27 mouse cellular contexts compared by ENCODE assay signal in genomic region chr12:6837581-6837980, GRCm38 (mm10).
"Had no signal": no experiment of that assay in that cellular context is flagged by ENCODE, and none has a peak within 500 bp of the region (broad histone marks: within the 10 kb centered on the region; RNA-seq: fewer than 3 reads in every experiment).

No protein-coding gene starts in this region.

- H3K4me3 ChIP-seq: embryonic facial prominence, embryonic 10.5 days; embryonic facial prominence, embryonic 12.5 days; embryonic facial prominence, embryonic 13.5 days; embryonic facial prominence, embryonic 15.5 days; erythroblast, embryonic 14.5 days; forebrain, embryonic 10.5 days; forebrain, embryonic 12.5 days; forebrain, embryonic 13.5 days; forebrain, embryonic 15.5 days; gastrocnemius, adult 2 months; heart, adult 2 months; heart, embryonic 10.5 days had no signal

- H3K27me3 ChIP-seq: embryonic facial prominence, embryonic 12.5 days; embryonic facial prominence, embryonic 13.5 days; embryonic facial prominence, embryonic 15.5 days; forebrain, embryonic 12.5 days; forebrain, embryonic 13.5 days; forebrain, embryonic 15.5 days had no signal

- H3K27ac ChIP-seq: embryonic facial prominence, embryonic 10.5 days; embryonic facial prominence, embryonic 12.5 days; embryonic facial prominence, embryonic 13.5 days; embryonic facial prominence, embryonic 15.5 days; forebrain, embryonic 10.5 days; forebrain, embryonic 12.5 days; forebrain, embryonic 13.5 days; forebrain, embryonic 15.5 days; gastrocnemius, adult 2 months; heart, adult 2 months; heart, embryonic 10.5 days had no signal

- DNase-seq: cerebellum, adult 9-10 months; cerebellum, adult 9-11 months; cerebellum, postnatal 10 days; cerebellum, postnatal 14 days; cerebellum, postnatal 25 days; cerebellum, postnatal 36 days; embryo, embryonic 11 days; forebrain, postnatal 0 days; gastrocnemius, adult 2 months; gastrocnemius, postnatal 10 days; gastrocnemius, postnatal 14 days; gastrocnemius, postnatal 25 days; gastrocnemius, postnatal 36 days; heart, adult 18-20 months; heart, adult 2 months had no signal

- ATAC-seq: forebrain, embryonic 13.5 days; forebrain, embryonic 14.5 days; forebrain, embryonic 15.5 days; forebrain, embryonic 16.5 days; forebrain, postnatal 0 days had no signal
